Mouse (Mus musculus): ENCODE data around the gene Sf3b5.
"Not testable (repeated sequence)": the region's sequence is repeated elsewhere in the genome, so short reads cannot be mapped to it uniquely, and the experiment has no call there.

Sf3b5 gene

GRCm38 (mm10) chr10:13007876-13008736, 3.0 kb downstream of the Sf3b5 start:
- peak; percentile 96 for DNase-seq (ENCODE audit: low read depth, low spot score)

GRCm38 (mm10) chr10:13008737-13009121, 3.6 kb downstream of the Sf3b5 start:
- no peak for DNase-seq (ENCODE audit: low read depth, low spot score)

GRCm38 (mm10) chr10:13014026-13014425, 8.9 kb downstream of the Sf3b5 start:
- no peak for DNase-seq (ENCODE audit: low read depth, low spot score)

- peak; percentile 85 for DNase-seq (ENCODE audit: low read depth, low spot score)
Observed at GRCm38 (mm10) chr10:13016573-13016972, 11.4 kb downstream of the Sf3b5 start.

GRCm38 (mm10) chr10:13018510-13018909, 13.4 kb downstream of the Sf3b5 start:
- peak; percentile 35 for DNase-seq (ENCODE audit: low read depth, low spot score)

GRCm38 (mm10) chr10:13019026-13019425, 13.9 kb downstream of the Sf3b5 start:
- no peak for DNase-seq (ENCODE audit: low read depth, low spot score)

GRCm38 (mm10) chr10:13022103-13022502, 17.0 kb downstream of the Sf3b5 start:
- no peak for DNase-seq (ENCODE audit: low read depth, low spot score)

- DNase-seq (ENCODE audit: low read depth, low spot score) = not testable (repeated sequence)
Observed at GRCm38 (mm10) chr10:13023985-13024384, 18.8 kb downstream of the Sf3b5 start.

GRCm38 (mm10) chr10:13027702-13028101, 22.6 kb downstream of the Sf3b5 start:
- DNase-seq (ENCODE audit: low read depth, low spot score) = no peak

GRCm38 (mm10) chr10:13028215-13028614, 23.1 kb downstream of the Sf3b5 start:
- DNase-seq (ENCODE audit: low read depth, low spot score) = no peak

- no peak for DNase-seq (ENCODE audit: low read depth, low spot score)
Observed at GRCm38 (mm10) chr10:13029416-13029815, 24.3 kb downstream of the Sf3b5 start.

- DNase-seq (ENCODE audit: low read depth, low spot score) = no peak
Observed at GRCm38 (mm10) chr10:13035270-13035669, 30.1 kb downstream of the Sf3b5 start.

- no peak for DNase-seq (ENCODE audit: low read depth, low spot score)
Observed at GRCm38 (mm10) chr10:13039637-13040174, 34.6 kb downstream of the Sf3b5 start.

GRCm38 (mm10) chr10:13044659-13045058, 39.5 kb downstream of the Sf3b5 start:
- DNase-seq (ENCODE audit: low read depth, low spot score) = no peak

- no peak for DNase-seq (ENCODE audit: low read depth, low spot score)
Observed at GRCm38 (mm10) chr10:13047816-13048215, 42.7 kb downstream of the Sf3b5 start.

GRCm38 (mm10) chr10:13056863-13057381, 51.8 kb downstream of the Sf3b5 start:
- no peak for DNase-seq (ENCODE audit: low read depth, low spot score)

All from mesoderm, embryonic 11.5 days (tissue).